Mouse (Mus musculus): ENCODE data around the gene Efcab6.

GRCm38 (mm10) chr15:83955948-83956707, 109.1 kb downstream of the Efcab6 start:
- TF ChIP-seq ZNF384 (IDR thresholded peaks at IDR 0.05; ENCODE audit: low read depth, low read length) (no peak), ZC3H11A (IDR thresholded peaks at IDR 0.05; ENCODE audit: borderline replicate concordance, low read depth, low read length) (no peak), HCFC1 (IDR thresholded peaks at IDR 0.05; ENCODE audit: borderline replicate concordance, insufficient read depth, low read length) (no peak), MAFK (IDR thresholded peaks at IDR 0.05; ENCODE audit: insufficient read depth, low read depth, low read length) (no peak), CHD2 (IDR thresholded peaks at IDR 0.05; ENCODE audit: low read depth, low read length) (no peak)

Data from ES-E14 (cell line).